Mouse (Mus musculus) bone marrow, adult 2 months (tissue): ENCODE results near the gene Rgs9.

Experiments used
- CTCF ChIP-seq: fragments of 200-500 bp; IDR thresholded peaks from 2 replicates; pipeline ENCODE4 v1.5.1; 2011; ENCODE audit warnings: low read length, control low read depth; ENCODE audit not compliant: control insufficient read depth, insufficient read depth
- POLR2A ChIP-seq: fragments of 200-500 bp; IDR thresholded peaks from 2 replicates; pipeline ENCODE4 v1.6.1; 2011; ENCODE audit warnings: low read depth, mild to moderate bottlenecking, control low read depth, low read length, borderline replicate concordance; ENCODE audit not compliant: control insufficient read depth

DNA sequence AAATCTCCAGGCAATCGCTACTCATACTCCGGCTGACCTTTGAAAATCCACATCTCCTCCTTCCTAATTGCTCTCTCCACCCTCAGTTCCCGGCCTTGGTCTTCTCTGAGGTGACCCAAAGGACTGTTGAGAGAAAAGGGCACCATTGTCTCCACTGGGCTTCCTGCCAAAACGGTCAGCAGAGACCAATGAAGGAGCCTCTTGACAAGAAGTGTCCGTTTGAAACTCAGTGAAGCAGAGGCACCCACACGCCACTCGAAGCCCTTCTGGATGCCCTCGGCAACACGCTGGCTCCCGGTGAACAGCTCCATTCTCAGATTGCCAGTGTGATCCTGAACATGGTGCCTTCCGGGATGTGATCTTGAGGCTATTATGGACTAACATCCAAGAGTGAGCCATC, 87.2 kb downstream of the Rgs9 start:
- TF ChIP-seq CTCF (no peak), POLR2A (no peak)
